Mouse (Mus musculus): ENCODE measurements around the gene Kif26a. TPM values are rescaled to one million over a fixed set of nuclear protein-coding genes. Genes with fewer than 3 reads are reported as not detected.

Kif26a gene
- polyA plus RNA-seq, 1 experiment from 2014 or later = 4.4 TPM

- H3K9ac ChIP-seq (replicated peaks; ENCODE audit: low read depth, low read length) = no peak overlapping the region
- no peak for ATAC-seq (ENCODE audit: low read depth)
- no peaks in the 10 kb centered on the region for H3K27me3 ChIP-seq (ENCODE audit: control insufficient read depth, insufficient read depth, low read length)
- H3K4me1 ChIP-seq (ENCODE audit: control insufficient read depth, insufficient read depth, low read length) = peaks cover 3% of the 10 kb centered on the region; the same call in 1 of the 2 replicates
- no peaks in the 10 kb centered on the region for H3K36me3 ChIP-seq (ENCODE audit: control insufficient read depth, insufficient read depth, low read length)
- H3K4me2 ChIP-seq (ENCODE audit: low read depth, low read length) = no peak overlapping the region
- 56% methylated on average over 10 of the region's 10 CpGs for WGBS
- no peaks in the 10 kb centered on the region for H3K9me3 ChIP-seq (ENCODE audit: control insufficient read depth, low read length)
- H3K27ac ChIP-seq (ENCODE audit: low read depth, low read length) = no peak overlapping the region
- no peak overlapping the region for H3K4me3 ChIP-seq (ENCODE audit: low read depth, low read length)
These were observed 83.1 kb downstream of the Kif26a start for GRCm38 (mm10) chr12:112229084-112229483.

- Histone ChIP-seq H3K4me1 (ENCODE audit: control insufficient read depth, insufficient read depth, low read length) (peaks cover 3% of the 10 kb centered on the region; the same call in 1 of the 2 replicates), H3K4me2 (ENCODE audit: low read depth, low read length) (no peak overlapping the region), H3K4me3 (ENCODE audit: low read depth, low read length) (no peak overlapping the region), H3K27me3 (ENCODE audit: control insufficient read depth, insufficient read depth, low read length) (no peaks in the 10 kb centered on the region), H3K9me3 (ENCODE audit: control insufficient read depth, low read length) (no peaks in the 10 kb centered on the region), H3K27ac (ENCODE audit: low read depth, low read length) (no peak overlapping the region), H3K36me3 (ENCODE audit: control insufficient read depth, insufficient read depth, low read length) (no peaks in the 10 kb centered on the region), H3K9ac (replicated peaks; ENCODE audit: low read depth, low read length) (no peak overlapping the region)
- ATAC-seq (ENCODE audit: low read depth) = no peak
- WGBS = 82% methylated on average over 2 of the region's 2 CpGs
These were observed 84.2 kb downstream of the Kif26a start for GRCm38 (mm10) chr12:112230196-112230595.

MicroRNAs within 50 kb of the gene (microRNA counts, 519-probe panel; counts per million panel counts)
- 3,155 counts per million, percentile 23 among the panel's probes with 10 or more counts for microRNA mmu-miR-203

Small RNA genes within 50 kb of the gene (microRNA-seq; reads per million reads assigned to microRNA genes)
- 508 reads per million, percentile 71 among the genes with 10 or more reads in this experiment for gene Mir203
- not detected for gene Mir3073a
- not detected for gene Mir3073b

Other genes starting within 250 kb of the Kif26a start
- gene Ppp1r13b, start 238.1 kb upstream of the Kif26a start, polyA plus RNA-seq (2014; fragmentation: Nextera tagmentation; extraction: Ambion mirVana) = 40.0 and 40.1 TPM in 2 replicates
- gene Atp5mpl, start 179.2 kb upstream of the Kif26a start, polyA plus RNA-seq (2014; fragmentation: Nextera tagmentation; extraction: Ambion mirVana) = 737 and 896 TPM in 2 replicates
- gene Tdrd9, start 174.6 kb upstream of the Kif26a start, polyA plus RNA-seq (2014; fragmentation: Nextera tagmentation; extraction: Ambion mirVana) = 0.17 and 0.89 TPM in 2 replicates
- not detected in 2 replicates for gene Rd3l, start 164.9 kb upstream of the Kif26a start, polyA plus RNA-seq (2014; fragmentation: Nextera tagmentation; extraction: Ambion mirVana)
- gene Aspg, start 39.5 kb upstream of the Kif26a start, polyA plus RNA-seq (2014; fragmentation: Nextera tagmentation; extraction: Ambion mirVana) = 0.23 and 0.26 TPM in 2 replicates